In genomic region chr9:7678154-7678837, GRCm38 (mm10) we compare ENCODE assay signal across 32 mouse cellular contexts. TPM values are rescaled to one million over a fixed set of nuclear protein-coding genes. Genes with fewer than 3 reads are reported as not detected.
DNase-seq lines count a peak whose midpoint lies in the region; TF ChIP-seq lines count a peak whose summit lies in the region.
"Had no signal": no experiment of that assay in that cellular context is flagged by ENCODE, and none has a peak within 500 bp of the region (broad histone marks: within the 10 kb centered on the region; RNA-seq: fewer than 3 reads in every experiment).

No protein-coding gene starts in this region.

- no peak for TF ChIP-seq POLR2A in kidney, adult 2 months (IDR thresholded peaks at IDR 0.05; ENCODE audit: low read depth, low read length)

- no peaks in the 10 kb centered on the region for H3K36me3 ChIP-seq in kidney, adult 2 months (ENCODE audit: control insufficient read depth, insufficient read depth, low read length)
- H3K36me3 ChIP-seq: forebrain, embryonic 12.5 days; forebrain, embryonic 15.5 days; G1E; heart, embryonic 12.5 days; heart, embryonic 15.5 days; hindbrain, embryonic 10.5 days; hindbrain, embryonic 13.5 days; intestine, embryonic 15.5 days had no signal

- 60% methylated on average over 2 of the region's 2 CpGs for WGBS in kidney, adult 2 months

- H3K4me1 ChIP-seq in kidney, adult 2 months (ENCODE audit: control insufficient read depth, insufficient read depth, low read length): peaks cover 4% of the 10 kb centered on the region; the same call in 1 of the 2 replicates
- H3K4me1 ChIP-seq: forebrain, embryonic 12.5 days; forebrain, embryonic 15.5 days; heart, embryonic 12.5 days; heart, embryonic 15.5 days; hindbrain, embryonic 10.5 days; hindbrain, embryonic 13.5 days; intestine, embryonic 15.5 days had no signal

- no peak for TF ChIP-seq CTCF in gastrocnemius, adult 2 months (IDR thresholded peaks at IDR 0.05)
- TF ChIP-seq CTCF in kidney, adult 2 months (conservative IDR thresholded peaks at IDR 0.05; ENCODE audit: insufficient read depth, insufficient read length, low read depth, low read length): no peak

- H3K4me3 ChIP-seq in gastrocnemius, adult 2 months: no peak overlapping the region
- H3K4me3 ChIP-seq in kidney, adult 2 months (ENCODE audit: insufficient read depth, low read depth, low read length): no peak overlapping the region
- H3K4me3 ChIP-seq: forebrain, embryonic 12.5 days; forebrain, embryonic 15.5 days; heart, embryonic 12.5 days; heart, embryonic 15.5 days; hindbrain, embryonic 10.5 days; hindbrain, embryonic 13.5 days; intestine, embryonic 15.5 days had no signal

- intact Hi-C loops in gastrocnemius, adult 2 months (cut with DNase I): no loop called here
- intact Hi-C loops in gastrocnemius, postnatal 14 days (cut with DNase I; ENCODE audit: low total_unique reads): no loop called here

- H3K27ac ChIP-seq in gastrocnemius, adult 2 months: peak overlapping the region; percentile 72
- H3K27ac ChIP-seq in kidney, adult 2 months (ENCODE audit: insufficient read depth, low read depth, low read length): 0 out of 2 replicates have a peak overlapping the region, but pooled peaks have one; percentile 18
- H3K27ac ChIP-seq: forebrain, embryonic 12.5 days; forebrain, embryonic 15.5 days; heart, embryonic 15.5 days; hindbrain, embryonic 10.5 days; hindbrain, embryonic 13.5 days; intestine, embryonic 15.5 days had no signal

- no peaks in the 10 kb centered on the region for H3K27me3 ChIP-seq in kidney, adult 2 months (replicated peaks; ENCODE audit: control insufficient read depth, insufficient read depth, low read length)
- H3K27me3 ChIP-seq: CH12.LX; forebrain, embryonic 12.5 days; forebrain, embryonic 15.5 days; heart, embryonic 12.5 days; heart, embryonic 15.5 days; hindbrain, embryonic 13.5 days; intestine, embryonic 15.5 days had no signal

- peak; percentile 18 for DNase-seq in gastrocnemius, adult 2 months
- DNase-seq in gastrocnemius, postnatal 14 days: no peak
- peak; percentile 2 for DNase-seq in kidney, adult 2 months
- no peak for DNase-seq in kidney, adult 18-20 months
- peak; percentile 69 for DNase-seq in Muller cell, postnatal 12 days (ENCODE audit: inconsistent ontology term)
- peak; percentile 13 for DNase-seq in fibroblast of lung, adult 2 months (ENCODE audit: low read depth)
- DNase-seq in B cell, adult 2 months: no peak
- DNase-seq: adrenal gland, postnatal 25 days; cerebellum, adult 18-20 months; cerebellum, adult 9-10 months; cerebellum, postnatal 14 days; gastrocnemius, postnatal 36 days; heart, postnatal 10 days; heart, postnatal 36 days; kidney, adult 11 months had no signal

RNA-seq across cellular contexts. Expression of gene Mmp7, which starts 13.6 kb away (rescaled TPM):
- total RNA-seq in gastrocnemius, adult 2 months (2021): not detected
- not detected for total RNA-seq in gastrocnemius, postnatal 14 days (2021)
- polyA plus RNA-seq in kidney, adult 2 months (2012; rRNA removed): not detected in 2 replicates
- total RNA-seq: adrenal gland, adult 18-20 months; adrenal gland, postnatal 25 days; CH12.LX; G1E; gastrocnemius, postnatal 36 days; granulocyte monocyte progenitor cell, adult 5-6 weeks; heart, adult 8-10 months; heart, postnatal 10 days; heart, postnatal 36 days had no signal
- polyA plus RNA-seq: activated CD4-positive, CD25-positive, alpha-beta regulatory T cell, adult 4 months; embryonic facial prominence, embryonic 11.5 days; embryonic facial prominence, embryonic 14.5 days; forebrain, embryonic 12.5 days; forebrain, embryonic 15.5 days; G1E; heart, embryonic 12.5 days; heart, embryonic 15.5 days; hindbrain, embryonic 10.5 days; hindbrain, embryonic 13.5 days; hindbrain, embryonic 16.5 days; kidney, embryonic 14.5 days had no signal

RNA-seq across cellular contexts. Expression of gene Mmp20, which starts 50.3 kb away (rescaled TPM):
- not detected for total RNA-seq in gastrocnemius, adult 2 months (2021)
- total RNA-seq in gastrocnemius, postnatal 14 days (2021): not detected
- polyA plus RNA-seq in kidney, adult 2 months (2012; rRNA removed): not detected in 2 replicates
- total RNA-seq: adrenal gland, adult 18-20 months; adrenal gland, postnatal 25 days; G1E; gastrocnemius, postnatal 36 days; granulocyte monocyte progenitor cell, adult 5-6 weeks; heart, adult 8-10 months; heart, postnatal 10 days; heart, postnatal 36 days had no signal
- polyA plus RNA-seq: activated CD4-positive, CD25-positive, alpha-beta regulatory T cell, adult 4 months; embryonic facial prominence, embryonic 11.5 days; embryonic facial prominence, embryonic 14.5 days; forebrain, embryonic 12.5 days; forebrain, embryonic 15.5 days; G1E; heart, embryonic 12.5 days; heart, embryonic 15.5 days; hindbrain, embryonic 10.5 days; hindbrain, embryonic 13.5 days; hindbrain, embryonic 16.5 days; kidney, embryonic 14.5 days had no signal

Comparison
In these comparisons a context has a peak if more than half of its experiments do, and no peak if none do; other contexts are left out.
1. DNase-seq: peak in gastrocnemius, adult 2 months (single experiment), kidney, adult 2 months (single experiment), Muller cell, postnatal 12 days (single experiment) and fibroblast of lung, adult 2 months (single experiment); none in gastrocnemius, postnatal 14 days (single experiment), kidney, adult 18-20 months (single experiment) and B cell, adult 2 months (0 of 2).